Mouse (Mus musculus) kidney, embryonic 14.5 days (tissue): Measurements from ENCODE around the gene Spats1. TPM values are rescaled to one million over a fixed set of nuclear protein-coding genes. Genes with fewer than 3 reads are reported as not detected.

ENCODE experiments used
- ATAC-seq: fragments of 200-750 bp; cut with Nextera tagmentation; 2 replicates; pipeline ENCODE4 v1.8.0; 2017; ENCODE audit warnings: moderate number of reproducible peaks, mild to moderate bottlenecking, moderate TSS enrichment, moderate library complexity; ENCODE audit not compliant: low FRiP score, low TSS enrichment
- H3K27ac ChIP-seq: fragments of 300-500 bp; sonication (generic); 2 replicates; pipeline ENCODE4 v1.5.1; 2014; ENCODE audit warnings: low read depth, mild to moderate bottlenecking, low read length, moderate library complexity, mixed read lengths
- H3K27me3 ChIP-seq: fragments of 300-500 bp; sonication (generic); 2 replicates; pipeline ENCODE4 v1.6.1; 2014; ENCODE audit warnings: mild to moderate bottlenecking, low read length; ENCODE audit not compliant: control insufficient read depth, insufficient read depth
- H3K36me3 ChIP-seq: fragments of 300-500 bp; sonication (generic); 2 replicates; pipeline ENCODE4 v1.6.1; 2014; ENCODE audit warnings: low read length, mixed read lengths; ENCODE audit not compliant: control insufficient read depth, insufficient read depth
- H3K4me1 ChIP-seq: fragments of 300-500 bp; sonication (generic); 2 replicates; pipeline ENCODE4 v1.6.1; 2014; ENCODE audit warnings: low read length, mixed read lengths; ENCODE audit not compliant: control insufficient read depth, insufficient read depth
- H3K4me2 ChIP-seq: fragments of 300-500 bp; sonication (generic); replicated peaks from 2 replicates; pipeline ENCODE4 v1.6.1; 2014; ENCODE audit warnings: low read depth, mild to moderate bottlenecking, low read length
- H3K4me3 ChIP-seq: fragments of 300-500 bp; sonication (generic); 2 replicates; pipeline ENCODE4 v1.5.1; 2014; ENCODE audit warnings: mild to moderate bottlenecking, low read length
- H3K9ac ChIP-seq: fragments of 300-500 bp; sonication (generic); 2 replicates; pipeline ENCODE4 v1.6.1; 2014; ENCODE audit warnings: low read depth, mild to moderate bottlenecking, low read length, moderate library complexity
- H3K9me3 ChIP-seq: fragments of 300-500 bp; sonication (generic); 2 replicates; pipeline ENCODE4 v1.6.1; 2016; ENCODE audit warnings: low read length; ENCODE audit not compliant: control insufficient read depth
- WGBS: fragments of 180-500 bp; shearing (Covaris S2); extraction: QIAGEN DNeasy Blood & Tissue Kit; methylation state at CpG from one replicate; pipeline ENCODE4 v1.1.7; 2014; 5-methylcytosine and 5-hydroxymethylcytosine counted together
- polyA plus RNA-seq: library from polyadenylated mRNA; unstranded; fragments of >200 nt; fragmentation: Nextera tagmentation; extraction: Ambion mirVana; gene quantifications from 2 replicates; pipeline ENCODE4 v1.2.1, GENCODE M21; 2014

Spats1 gene
- polyA plus RNA-seq, 1 experiment from 2014 or later: 0.76 TPM

DNA sequence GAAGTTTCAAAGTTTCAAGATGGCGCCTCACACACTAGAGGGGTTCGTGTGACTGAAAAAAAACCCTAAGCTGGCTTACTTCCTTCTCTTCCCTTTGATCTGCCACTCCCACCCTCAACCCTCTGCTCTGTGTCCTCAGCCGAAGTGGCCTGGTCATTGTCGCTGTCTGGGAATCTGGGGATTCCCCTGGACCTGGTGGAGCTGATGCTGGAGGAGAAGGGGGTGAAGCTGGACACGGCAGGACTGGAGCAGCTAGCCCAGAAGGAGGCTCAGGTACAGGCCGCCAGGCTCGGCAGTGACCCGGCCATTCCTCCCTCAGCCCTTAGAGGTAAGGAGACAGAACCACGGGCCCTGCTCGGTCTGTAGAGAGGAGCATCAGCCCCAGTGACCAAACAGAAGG is 40.6 kb upstream of the Spats1 start:
- Histone ChIP-seq H3K27me3 (no peaks in the 10 kb centered on the region), H3K4me3 (no peak overlapping the region), H3K4me1 (no peaks in the 10 kb centered on the region), H3K36me3 (peaks cover 12% of the 10 kb centered on the region; the same call in 1 of the 2 replicates), H3K9me3 (no peaks in the 10 kb centered on the region), H3K27ac (no peak overlapping the region), H3K4me2 (no peak overlapping the region), H3K9ac (no peak overlapping the region)
- 84% methylated on average over 10 of the region's 10 CpGs for WGBS
- no peak for ATAC-seq

DNA sequence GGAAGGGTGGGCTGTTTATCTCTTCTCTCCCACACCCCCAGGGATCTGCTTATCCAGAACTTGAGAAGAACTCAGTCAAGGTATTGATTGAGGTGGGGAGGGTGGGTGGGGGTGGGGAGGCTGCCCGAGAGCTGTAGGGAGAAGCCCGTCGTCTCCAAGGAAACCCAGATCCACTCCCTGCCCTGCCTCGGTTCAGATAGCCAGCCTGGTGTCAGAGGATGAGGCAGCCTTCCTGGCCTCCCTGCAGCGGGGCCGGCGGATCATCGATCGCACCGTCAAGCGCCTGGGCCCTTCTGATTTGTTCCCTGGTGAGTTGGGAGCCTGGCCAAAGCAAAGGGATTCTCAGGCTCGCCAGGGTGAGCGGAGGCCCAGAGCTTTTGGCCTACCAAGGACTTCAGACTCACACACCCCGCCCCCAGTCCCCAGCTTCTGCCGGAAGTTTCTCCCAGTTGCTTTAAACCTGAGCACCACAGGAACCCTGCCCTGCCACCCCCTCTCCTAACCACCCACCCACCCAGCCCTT is 40.0 kb upstream of the Spats1 start:
- WGBS: 63% methylated on average over 15 of the region's 15 CpGs
- no peak overlapping the region for H3K9ac ChIP-seq
- no peaks in the 10 kb centered on the region for H3K4me1 ChIP-seq
- no peak overlapping the region for H3K4me2 ChIP-seq
- H3K36me3 ChIP-seq: peaks cover 15% of the 10 kb centered on the region; the same call in 1 of the 2 replicates
- no peaks in the 10 kb centered on the region for H3K9me3 ChIP-seq
- no peaks in the 10 kb centered on the region for H3K27me3 ChIP-seq
- H3K27ac ChIP-seq: no peak overlapping the region
- no peak overlapping the region for H3K4me3 ChIP-seq
- ATAC-seq: no peak

DNA sequence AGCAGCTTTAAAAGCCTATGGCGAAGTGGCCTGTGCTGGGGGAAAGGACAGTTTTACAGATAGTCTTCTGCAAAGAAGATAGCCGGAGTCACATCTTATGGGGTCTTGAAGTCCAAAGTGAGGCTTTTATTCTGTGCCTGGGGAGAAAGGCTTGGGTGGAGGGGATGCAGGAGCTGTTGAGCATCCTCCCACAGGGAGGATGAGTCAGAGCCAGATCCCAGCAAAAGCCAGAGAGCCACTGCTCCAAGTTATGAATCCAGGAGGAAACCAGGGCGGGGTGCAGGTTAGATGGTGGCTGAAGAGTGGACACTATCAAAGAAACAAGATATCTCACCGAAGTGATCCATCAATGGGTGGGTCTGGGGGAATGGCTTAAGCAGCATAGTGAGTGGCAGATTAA is 36.5 kb upstream of the Spats1 start:
- Histone ChIP-seq H3K27ac (no peak overlapping the region), H3K4me2 (no peak overlapping the region), H3K4me3 (no peak overlapping the region), H3K27me3 (no peaks in the 10 kb centered on the region), H3K4me1 (no peaks in the 10 kb centered on the region), H3K9ac (no peak overlapping the region), H3K36me3 (peaks cover 22% of the 10 kb centered on the region; the same call in 1 of the 2 replicates), H3K9me3 (no peaks in the 10 kb centered on the region)
- ATAC-seq: no peak
- 87% methylated on average over 4 of the region's 4 CpGs for WGBS

DNA sequence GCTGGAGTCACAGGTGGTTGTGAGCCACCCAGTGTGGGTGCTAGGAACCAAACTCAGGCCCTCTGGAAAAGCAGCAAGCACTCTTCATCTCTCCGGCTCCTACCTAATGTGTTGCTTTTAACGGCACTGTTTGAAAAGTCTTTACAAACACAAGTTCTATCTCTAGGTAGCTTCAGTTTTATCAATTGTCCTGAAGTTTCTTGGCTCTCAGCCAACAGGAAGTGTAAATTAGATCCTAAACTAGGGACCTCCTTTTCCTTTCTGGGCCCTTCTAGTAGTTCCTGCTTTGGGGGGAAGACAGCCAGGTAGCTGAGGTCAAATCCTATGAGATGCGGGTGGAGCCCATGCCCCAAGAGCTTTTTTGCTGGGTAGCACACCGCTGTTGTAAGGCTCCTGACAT is 35.7 kb upstream of the Spats1 start:
- no peaks in the 10 kb centered on the region for H3K4me1 ChIP-seq
- no peaks in the 10 kb centered on the region for H3K9me3 ChIP-seq
- 95% methylated on average over 4 of the region's 4 CpGs for WGBS
- H3K4me3 ChIP-seq: no peak overlapping the region
- no peak overlapping the region for H3K27ac ChIP-seq
- no peak for ATAC-seq
- H3K36me3 ChIP-seq: peaks cover 19% of the 10 kb centered on the region; the same call in 1 of the 2 replicates
- H3K9ac ChIP-seq: no peak overlapping the region
- H3K27me3 ChIP-seq: no peaks in the 10 kb centered on the region
- no peak overlapping the region for H3K4me2 ChIP-seq

DNA sequence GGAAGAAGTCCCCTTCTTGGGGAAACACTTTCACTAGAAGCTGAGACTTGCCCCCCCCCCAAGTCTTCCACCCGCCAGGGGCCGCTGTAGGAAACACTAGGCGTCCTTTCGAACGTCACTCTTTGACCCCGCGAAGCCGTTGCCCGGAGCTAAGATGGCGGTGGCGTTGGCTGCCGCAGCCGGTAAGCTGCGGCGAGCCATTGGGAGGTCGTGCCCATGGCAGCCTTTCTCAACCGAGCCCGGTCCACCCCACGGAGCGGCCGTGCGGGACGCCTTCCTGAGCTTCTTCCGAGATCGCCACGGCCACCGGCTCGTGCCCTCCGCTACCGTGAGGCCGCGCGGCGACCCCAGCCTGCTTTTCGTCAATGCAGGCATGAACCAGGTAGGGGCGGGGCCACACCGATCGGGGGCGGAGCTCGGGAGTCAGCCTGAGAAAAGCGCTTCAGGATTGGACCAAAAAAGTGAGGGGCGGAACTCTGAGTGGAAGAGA is 31.5 kb upstream of the Spats1 start, which contains the start of gene Aars2:
Gene Aars2, plus strand, starts transcription at position 142 of the 490 bp plus-strand sequence.
- peak within 1 kb of the TSS; percentile 78 for H3K4me3 ChIP-seq
- no peaks in the 10 kb centered on the region for H3K27me3 ChIP-seq
- 0 out of 2 replicates have a peak within 1 kb of the TSS, but pooled peaks have one; percentile 53 for H3K27ac ChIP-seq
- under 1% methylated on average over 42 of the region's 42 CpGs for WGBS
- no peaks in the 10 kb centered on the region for H3K9me3 ChIP-seq
- ATAC-seq: peak; percentile 93
- no peaks in the 10 kb centered on the region for H3K4me1 ChIP-seq
- peaks cover 19% of the 10 kb centered on the region; the same call in 1 of the 2 replicates for H3K36me3 ChIP-seq
- H3K9ac ChIP-seq: peak within 1 kb of the TSS; percentile 72
- peak within 1 kb of the TSS; percentile 40 for H3K4me2 ChIP-seq

DNA sequence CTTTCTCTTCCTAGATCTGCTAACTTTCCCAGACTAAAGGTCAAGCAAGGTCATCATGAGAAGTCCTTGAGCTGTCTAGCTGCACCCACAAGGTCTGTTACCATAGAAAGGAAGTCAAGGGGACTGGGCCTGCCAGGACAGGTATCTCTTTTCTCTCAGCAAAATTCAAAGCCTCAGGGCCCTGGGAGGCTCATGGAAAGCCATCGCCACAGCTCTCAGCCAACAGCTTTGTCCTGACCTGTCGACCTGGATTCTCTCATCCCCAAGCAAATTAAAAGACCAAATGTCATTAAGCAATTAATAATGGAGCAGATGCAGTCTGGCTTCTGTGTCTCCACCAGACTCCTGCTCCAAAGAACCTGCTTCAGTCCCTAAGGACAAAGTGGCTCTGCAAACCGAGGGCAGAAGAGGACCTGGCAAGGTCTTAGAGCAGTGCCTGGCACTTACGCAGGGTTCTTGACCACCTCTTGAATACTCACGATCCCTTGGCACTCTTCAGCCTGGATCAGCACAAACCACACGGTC is 30.8 kb upstream of the Spats1 start:
- Histone ChIP-seq H3K9ac (no peak overlapping the region), H3K36me3 (peaks cover 19% of the 10 kb centered on the region; the same call in 1 of the 2 replicates), H3K9me3 (no peaks in the 10 kb centered on the region), H3K4me1 (no peaks in the 10 kb centered on the region), H3K27ac (no peak overlapping the region), H3K4me2 (no peak overlapping the region), H3K27me3 (no peaks in the 10 kb centered on the region), H3K4me3 (no peak overlapping the region)
- no peak for ATAC-seq
- 73% methylated on average over 6 of the region's 6 CpGs for WGBS

DNA sequence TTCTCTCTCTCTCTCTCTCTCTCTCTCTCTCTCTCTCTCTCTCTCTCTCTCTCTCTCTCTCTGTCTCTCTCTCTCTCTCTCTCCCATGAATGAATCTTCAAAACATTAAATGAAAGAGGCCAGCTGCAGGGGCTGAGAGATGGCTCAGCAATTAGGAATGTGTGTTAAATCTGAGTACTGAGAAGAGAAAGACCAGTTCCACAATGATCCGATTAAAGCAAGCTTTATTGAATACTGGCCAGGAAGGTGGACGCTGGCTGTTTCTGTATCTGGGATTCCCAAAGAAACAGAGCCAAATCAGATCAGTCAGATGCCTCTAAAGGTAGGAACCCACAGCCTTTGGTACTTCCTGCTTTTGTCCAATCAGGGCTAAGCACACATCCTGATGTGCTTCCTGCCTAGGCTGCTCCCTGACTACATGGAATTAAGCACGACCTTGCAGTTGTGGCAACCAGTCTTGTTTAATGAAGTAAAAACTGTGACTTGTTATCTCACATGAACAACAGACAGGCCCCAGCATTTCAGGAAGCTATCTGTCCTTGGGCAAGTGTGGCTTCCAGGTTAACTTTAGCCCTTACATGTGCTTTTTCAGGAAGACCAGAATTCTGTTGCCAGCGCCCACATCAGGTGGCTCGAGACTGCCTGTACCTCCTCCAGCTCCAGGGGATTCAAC is 28.2 kb upstream of the Spats1 start:
- Histone ChIP-seq H3K9me3 (no peaks in the 10 kb centered on the region), H3K36me3 (peaks cover 1% of the 10 kb centered on the region; the same call in 1 of the 2 replicates), H3K4me2 (no peak overlapping the region), H3K27ac (no peak overlapping the region), H3K4me3 (no peak overlapping the region), H3K27me3 (no peaks in the 10 kb centered on the region), H3K9ac (no peak overlapping the region), H3K4me1 (no peaks in the 10 kb centered on the region)
- no peak for ATAC-seq
- 66% methylated on average over 5 of the region's 5 CpGs for WGBS

DNA sequence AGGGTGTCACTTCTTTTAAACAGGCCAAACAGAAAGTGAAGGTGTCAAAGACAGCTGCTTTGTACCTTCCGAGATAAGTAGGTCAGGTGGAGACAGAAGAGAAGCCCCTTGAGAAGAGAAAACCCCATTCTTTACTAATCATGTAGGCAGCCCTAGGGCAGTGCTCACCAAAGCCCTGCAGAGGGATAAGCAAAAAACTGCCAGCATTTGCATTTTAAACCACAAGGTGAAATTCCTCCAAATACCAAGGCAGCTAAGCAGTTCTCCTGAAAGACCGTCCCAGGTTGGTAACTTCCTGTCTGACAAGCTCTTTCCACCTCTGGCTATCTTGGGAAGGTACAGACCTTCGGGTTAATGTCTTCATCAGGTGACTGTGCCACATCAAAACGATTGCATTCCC is 27.1 kb upstream of the Spats1 start:
- whole genome bisulfite sequencing: 66% methylated on average over 4 of the region's 4 CpGs
- Histone ChIP-seq H3K27me3 (no peaks in the 10 kb centered on the region), H3K36me3 (no peaks in the 10 kb centered on the region), H3K4me2 (no peak overlapping the region), H3K27ac (no peak overlapping the region), H3K4me1 (no peaks in the 10 kb centered on the region), H3K9me3 (no peaks in the 10 kb centered on the region), H3K4me3 (no peak overlapping the region), H3K9ac (no peak overlapping the region)
- no peak for ATAC-seq

DNA sequence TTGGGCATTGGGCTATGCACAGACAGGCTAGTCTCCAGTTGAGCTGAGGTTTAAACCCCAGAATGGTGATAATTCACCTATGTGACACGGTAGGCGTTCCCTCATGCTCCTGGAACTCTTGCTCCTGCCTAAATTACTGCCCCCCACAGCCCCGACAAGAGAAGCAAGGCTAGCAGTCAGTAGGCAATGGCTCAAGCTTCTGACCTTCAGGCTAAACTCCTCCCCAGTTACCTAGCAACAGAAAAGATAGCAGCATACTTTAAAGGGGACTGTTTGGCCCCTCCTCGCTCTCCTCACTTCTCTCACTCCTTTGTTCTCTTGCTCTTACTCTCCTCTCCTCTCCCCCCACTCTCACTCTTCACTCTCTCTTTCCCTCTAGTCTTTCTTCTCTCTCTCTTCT is 25.8 kb upstream of the Spats1 start:
- H3K9ac ChIP-seq: no peak overlapping the region
- H3K27ac ChIP-seq: no peak overlapping the region
- WGBS: 34% methylated on average over 4 of the region's 4 CpGs
- no peaks in the 10 kb centered on the region for H3K36me3 ChIP-seq
- no peaks in the 10 kb centered on the region for H3K4me1 ChIP-seq
- no peaks in the 10 kb centered on the region for H3K27me3 ChIP-seq
- no peak overlapping the region for H3K4me2 ChIP-seq
- H3K9me3 ChIP-seq: no peaks in the 10 kb centered on the region
- H3K4me3 ChIP-seq: no peak overlapping the region
- no peak for ATAC-seq
